Mouse (Mus musculus): Measurements from ENCODE around the gene Them5. TPM values are rescaled to one million over a fixed set of nuclear protein-coding genes. Genes with fewer than 3 reads are reported as not detected.
A peak's percentile ranks its signal among the peaks of the same experiment; 100 is the strongest.

Gene Them5
- total and polyA plus RNA-seq, 3 experiments = not detected

DNA sequence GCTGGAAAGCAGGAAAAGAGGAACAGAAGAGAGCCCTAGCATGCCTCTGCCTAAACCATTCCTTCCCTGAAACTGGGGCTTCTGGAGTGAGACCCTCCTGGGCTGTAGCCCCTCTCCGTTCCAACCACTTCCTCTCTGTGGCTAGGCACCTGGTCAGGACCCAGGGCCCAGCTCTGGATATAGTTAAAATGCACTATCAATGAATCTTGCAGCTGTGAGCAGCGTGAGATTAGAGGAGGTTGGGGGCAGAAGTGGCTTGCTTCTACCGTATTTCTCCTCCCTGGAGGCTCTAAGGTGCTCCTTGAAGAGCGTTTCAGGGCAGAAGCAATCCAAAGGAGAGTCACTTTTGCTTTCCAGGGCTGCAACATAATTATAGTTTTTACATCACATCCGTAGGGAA is 40.4 kb downstream of the Them5 start:
- H3K79me2 ChIP-seq (replicated peaks; ENCODE audit: control insufficient read depth, extremely low read depth, insufficient read depth, poor library complexity, severe bottlenecking) = no peaks in the 10 kb centered on the region
- no peak overlapping the region for H3K4me2 ChIP-seq (ENCODE audit: insufficient read depth, low read depth, poor library complexity, severe bottlenecking)
- no peaks in the 10 kb centered on the region for H3K9me3 ChIP-seq (replicated peaks; ENCODE audit: low read length)
- no peak overlapping the region for H3K4me3 ChIP-seq (replicated peaks in 1 of 3; ENCODE audit: low read depth in 2 of 3, low read length in 2 of 3, poor library complexity in 1 of 3)
- H3K9ac ChIP-seq (ENCODE audit: insufficient read depth, low read depth) = no peak overlapping the region
- H3K27ac ChIP-seq (ENCODE audit: insufficient read depth, low read depth) = no peak overlapping the region
- in situ Hi-C loops (cut with MboI; ENCODE audit: low pct_ligation_motif_present, low pct_unique_long_range_greater_than_20kb, low sequenced_read_pairs) (no loop called here), dilution Hi-C loops (cut with MboI; ENCODE audit: extremely low pct_ligation_motif_present, extremely low pct_unique_long_range_greater_than_20kb, low sequenced_read_pairs) (no loop called here)
- no peak for TF ChIP-seq RCOR1 (conservative IDR thresholded peaks at IDR 0.05; ENCODE audit: low read depth, low read length)
- no peak for TF ChIP-seq TBP (conservative IDR thresholded peaks at IDR 0.05; ENCODE audit: low read depth, low read length)
- no peak for DNase-seq (ENCODE audit: extremely low read depth)
- H3K4me1 ChIP-seq (ENCODE audit: control insufficient read depth in 1 of 2, insufficient read depth in 2 of 2) = peaks cover 11 to 94% of the 10 kb centered on the region in 2 experiments
- H3K27me3 ChIP-seq (replicated peaks) = no peaks in the 10 kb centered on the region
- no peaks in the 10 kb centered on the region for H3K36me3 ChIP-seq (replicated peaks in 1 of 2; ENCODE audit: control insufficient read depth in 1 of 2, insufficient read depth in 1 of 2, low read length in 1 of 2)

DNA sequence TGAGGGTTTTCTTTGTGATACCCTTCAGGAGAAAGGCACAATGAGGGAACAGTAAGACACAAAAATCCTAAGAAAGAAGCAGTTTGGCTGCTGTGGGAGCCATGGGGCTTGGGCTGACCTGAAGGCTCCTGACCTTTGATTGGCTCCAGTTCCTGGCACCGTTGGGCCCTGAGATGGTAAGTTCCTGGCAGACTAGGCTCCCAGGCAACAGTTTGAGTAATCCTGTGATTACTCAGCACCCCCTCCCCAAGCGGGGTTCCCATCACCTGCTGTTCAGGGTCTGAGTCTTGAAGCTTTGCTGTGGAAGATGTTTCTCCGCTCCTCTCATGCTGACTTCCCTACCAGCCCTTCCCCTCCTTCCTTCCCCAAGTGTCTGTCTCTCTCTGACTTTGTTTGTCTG is 41.6 kb downstream of the Them5 start:
- TF ChIP-seq MYC (IDR thresholded peaks at IDR 0.05; ENCODE audit: low read depth, low read length) (no peak), CHD2 (IDR thresholded peaks at IDR 0.05; ENCODE audit: low read length) (no peak), ELF1 (IDR thresholded peaks at IDR 0.05; ENCODE audit: low read depth, low read length) (no peak)
- Histone ChIP-seq H3K4me2 (ENCODE audit: insufficient read depth, low read depth, poor library complexity, severe bottlenecking) (no peak overlapping the region), H3K9ac (ENCODE audit: insufficient read depth, low read depth) (no peak overlapping the region), H3K79me2 (replicated peaks; ENCODE audit: control insufficient read depth, extremely low read depth, insufficient read depth, poor library complexity, severe bottlenecking) (no peaks in the 10 kb centered on the region), H3K4me3 (replicated peaks in 1 of 3; ENCODE audit: low read depth in 2 of 3, low read length in 2 of 3, poor library complexity in 1 of 3) (no peak overlapping the region), H3K4me1 (ENCODE audit: control insufficient read depth in 1 of 2, insufficient read depth in 2 of 2) (peaks cover 12 to 94% of the 10 kb centered on the region in 2 experiments), H3K36me3 (replicated peaks in 1 of 2; ENCODE audit: control insufficient read depth in 1 of 2, insufficient read depth in 1 of 2, low read length in 1 of 2) (no peaks in the 10 kb centered on the region), H3K9me3 (replicated peaks; ENCODE audit: low read length) (no peaks in the 10 kb centered on the region), H3K27ac (ENCODE audit: insufficient read depth, low read depth) (no peak overlapping the region), H3K27me3 (replicated peaks) (no peaks in the 10 kb centered on the region)
- DNase-seq (ENCODE audit: extremely low read depth) = no peak
- in situ Hi-C loops (cut with MboI; ENCODE audit: low pct_ligation_motif_present, low pct_unique_long_range_greater_than_20kb, low sequenced_read_pairs) = no loop called here
- dilution Hi-C loops (cut with MboI; ENCODE audit: extremely low pct_ligation_motif_present, extremely low pct_unique_long_range_greater_than_20kb, low sequenced_read_pairs) = no loop called here

DNA sequence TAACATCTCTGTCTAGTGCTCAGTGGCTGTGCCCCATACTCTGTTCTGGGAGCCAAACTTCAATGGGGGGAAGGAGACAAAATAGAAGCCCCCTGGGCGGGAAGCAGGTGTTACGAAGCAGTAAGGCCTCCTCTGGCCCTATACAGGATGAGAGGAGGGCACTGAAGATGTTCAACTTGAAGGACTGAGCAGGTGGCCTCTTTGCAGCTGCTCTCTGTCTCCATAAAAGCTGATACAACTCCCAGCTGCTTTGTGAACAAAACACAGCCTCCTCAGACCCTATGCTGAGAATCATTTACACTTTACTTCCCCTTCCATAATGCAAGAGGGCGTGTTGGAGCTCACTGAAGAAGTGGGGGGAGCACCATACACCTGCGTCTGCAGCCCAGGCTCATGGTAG is 44.8 kb downstream of the Them5 start:
- no peak overlapping the region for H3K4me2 ChIP-seq (ENCODE audit: insufficient read depth, low read depth, poor library complexity, severe bottlenecking)
- no peak overlapping the region for H3K27ac ChIP-seq (ENCODE audit: insufficient read depth, low read depth)
- in situ Hi-C loops (cut with MboI; ENCODE audit: low pct_ligation_motif_present, low pct_unique_long_range_greater_than_20kb, low sequenced_read_pairs) = no loop called here
- H3K4me3 ChIP-seq (replicated peaks in 1 of 3; ENCODE audit: low read depth in 2 of 3, low read length in 2 of 3, poor library complexity in 1 of 3) = no peak overlapping the region
- peak; percentile 66 for DNase-seq (ENCODE audit: extremely low read depth)
- peaks cover 0 to 2% of the 10 kb centered on the region in 2 experiments for H3K36me3 ChIP-seq (replicated peaks in 1 of 2; ENCODE audit: control insufficient read depth in 1 of 2, insufficient read depth in 1 of 2, low read length in 1 of 2)
- H3K79me2 ChIP-seq (replicated peaks; ENCODE audit: control insufficient read depth, extremely low read depth, insufficient read depth, poor library complexity, severe bottlenecking) = no peaks in the 10 kb centered on the region
- TF ChIP-seq TCF12 (IDR thresholded peaks at IDR 0.05; ENCODE audit: low read depth, low read length) = peak; percentile 53; the same call in 1 of the 2 replicates
- no peak for TF ChIP-seq KAT2A (IDR thresholded peaks at IDR 0.05; ENCODE audit: insufficient replicate concordance, low read length)
- peak; percentile 18; the same call in 1 of the 2 replicates for TF ChIP-seq ETS1 (conservative IDR thresholded peaks at IDR 0.05; ENCODE audit: low read depth, low read length)
- TF ChIP-seq GABPA (IDR thresholded peaks at IDR 0.05; ENCODE audit: insufficient replicate concordance, low read depth, low read length) = no peak
- TF ChIP-seq RCOR1 (conservative IDR thresholded peaks at IDR 0.05; ENCODE audit: low read depth, low read length) = no peak
- TF ChIP-seq EP300 (IDR thresholded peaks at IDR 0.05; ENCODE audit: low read length) = peak; percentile 29; the same call in 1 of the 2 replicates
- no peak for TF ChIP-seq MYC (IDR thresholded peaks at IDR 0.05; ENCODE audit: low read depth, low read length)
- H3K27me3 ChIP-seq (replicated peaks) = no peaks in the 10 kb centered on the region
- no peak overlapping the region for H3K9ac ChIP-seq (ENCODE audit: insufficient read depth, low read depth)
- H3K9me3 ChIP-seq (replicated peaks; ENCODE audit: low read length) = no peaks in the 10 kb centered on the region
- dilution Hi-C loops (cut with MboI; ENCODE audit: extremely low pct_ligation_motif_present, extremely low pct_unique_long_range_greater_than_20kb, low sequenced_read_pairs) = no loop called here
- peaks cover 6 to 76% of the 10 kb centered on the region in 2 experiments for H3K4me1 ChIP-seq (ENCODE audit: control insufficient read depth in 1 of 2, insufficient read depth in 2 of 2)
